Mouse (Mus musculus) 3134 (cell line): ENCODE results near the gene Ndel1.
"Not testable (repeated sequence)": the region's sequence is repeated elsewhere in the genome, so short reads cannot be mapped to it uniquely, and the experiment has no call there.

Source experiments
- DNase-seq: peaks from one replicate; pipeline ENCODE4 v3.0.0-alpha.2; 2011; ENCODE audit warnings: low spot score; ENCODE audit not compliant: insufficient read length; ENCODE audit errors: extremely low read depth

Ndel1 gene

DNA sequence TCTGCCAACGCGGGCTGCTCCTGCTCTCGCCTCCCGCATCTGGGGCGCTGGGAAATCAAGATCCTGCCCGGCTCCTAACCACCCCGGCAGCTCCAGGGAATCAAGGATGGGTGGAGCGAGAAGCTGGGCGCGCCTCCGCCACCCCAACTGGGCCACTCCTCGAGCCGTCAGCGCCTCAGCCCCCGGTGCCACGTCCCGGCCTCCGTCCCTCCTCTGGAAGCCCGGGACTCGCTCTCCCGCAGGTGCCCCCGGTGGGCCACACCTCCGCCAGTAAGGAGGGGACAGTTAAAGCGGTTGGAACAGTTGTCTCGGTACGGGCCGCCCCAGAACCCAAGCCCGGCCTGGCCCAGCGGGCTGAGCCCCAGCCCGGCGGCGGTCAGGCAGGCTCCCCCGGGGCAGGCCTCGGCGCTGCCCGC, 19.2 kb downstream of the Ndel1 start:
- peak; percentile 90 for DNase-seq

DNA sequence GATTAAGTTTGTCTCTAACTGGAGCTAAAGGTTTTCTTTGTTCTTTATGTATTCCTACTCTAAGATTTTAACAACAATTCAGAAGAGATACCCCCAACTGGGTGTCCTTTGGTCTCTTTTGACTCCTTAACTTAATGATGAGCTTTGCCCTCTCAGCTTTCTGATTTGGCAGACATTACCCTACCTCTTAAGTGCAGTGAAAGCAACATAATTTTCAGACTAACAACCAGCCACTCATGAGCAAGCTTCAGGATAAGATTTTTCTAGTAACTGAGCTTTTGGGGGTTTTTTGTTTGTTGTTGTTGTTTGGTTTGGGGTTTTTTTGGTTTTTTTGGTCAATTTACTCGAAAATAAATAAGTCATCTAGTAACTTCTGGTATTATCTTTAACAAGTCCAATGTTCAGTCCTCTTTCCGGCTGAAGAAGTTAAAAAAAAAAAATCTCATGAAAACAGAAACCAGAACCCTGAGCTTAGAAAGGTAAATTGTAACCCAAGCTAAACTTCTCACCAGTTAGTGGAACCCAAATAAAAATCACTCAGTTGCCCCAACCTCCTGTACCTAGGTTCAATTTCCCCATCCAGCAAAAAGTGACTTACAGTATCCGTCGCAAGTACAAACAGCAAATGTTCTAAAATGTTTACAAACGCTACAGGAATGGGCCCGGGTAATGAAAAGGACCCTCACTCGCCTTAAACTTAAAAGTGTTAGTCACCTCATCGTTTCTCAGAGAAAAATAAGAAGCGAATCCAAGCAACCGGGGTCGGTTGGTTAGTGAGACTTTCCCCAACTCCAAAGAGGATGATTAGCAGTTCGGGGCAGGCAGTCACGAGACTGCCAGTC, 19.8 kb downstream of the Ndel1 start:
- no peak for DNase-seq

DNA sequence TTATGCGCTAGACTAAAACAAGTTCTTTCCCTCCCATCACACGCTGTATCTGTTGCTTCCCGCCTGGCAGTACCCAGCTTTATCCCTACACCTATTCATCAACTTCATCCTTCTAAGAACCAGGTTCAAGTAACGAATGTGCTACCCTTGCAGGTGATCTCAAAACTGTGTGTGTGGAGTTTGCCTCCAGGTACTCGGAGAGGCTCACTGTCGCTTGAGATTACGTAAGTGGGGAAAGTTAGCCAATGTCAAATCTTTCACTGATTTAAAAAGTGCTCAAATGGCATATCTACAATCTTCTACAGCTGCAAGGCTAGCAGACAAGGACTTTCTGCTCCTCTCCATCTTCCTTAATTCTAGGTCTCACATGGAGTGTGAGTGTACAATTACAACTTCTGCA, 20.8 kb downstream of the Ndel1 start:
- no peak for DNase-seq

DNA sequence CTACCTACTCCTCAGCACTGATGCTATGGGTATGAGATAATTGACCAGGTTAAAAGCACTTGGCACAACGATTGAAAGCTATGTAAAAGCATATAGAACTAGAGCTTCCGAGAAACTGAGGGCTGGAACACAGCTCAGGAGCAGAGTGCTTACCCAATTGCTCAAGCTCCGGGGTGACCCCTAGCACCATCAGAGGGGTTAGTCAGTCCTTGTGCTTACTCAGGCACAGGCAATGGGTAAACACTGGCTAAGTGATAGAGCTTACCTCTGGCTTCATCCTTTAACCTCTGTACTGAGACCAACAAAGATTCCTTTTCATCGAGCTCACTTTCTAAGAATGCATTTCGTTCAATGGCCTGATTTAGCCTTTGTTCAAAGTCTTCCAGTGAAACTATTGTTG, 32.1 kb downstream of the Ndel1 start:
- DNase-seq: no peak

DNA sequence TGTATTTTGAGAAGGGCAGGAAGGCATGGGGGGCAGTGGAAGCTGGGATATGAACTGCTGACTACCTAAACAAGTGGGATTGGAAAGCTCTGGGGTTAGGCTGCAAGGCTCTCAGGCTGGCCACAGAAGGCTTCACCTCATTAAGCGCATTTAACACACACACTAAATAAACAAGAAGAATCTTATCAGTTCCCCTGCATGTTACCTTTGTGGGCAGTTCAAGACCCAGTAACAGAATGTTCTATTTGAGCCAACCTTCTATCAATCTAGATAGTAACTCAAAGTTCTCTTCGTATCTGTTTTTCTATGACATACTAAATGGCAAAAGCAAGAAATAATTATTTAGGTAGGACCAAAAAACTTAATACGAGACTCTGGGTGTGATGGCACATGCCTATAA, 36.6 kb downstream of the Ndel1 start:
- no peak for DNase-seq

DNA sequence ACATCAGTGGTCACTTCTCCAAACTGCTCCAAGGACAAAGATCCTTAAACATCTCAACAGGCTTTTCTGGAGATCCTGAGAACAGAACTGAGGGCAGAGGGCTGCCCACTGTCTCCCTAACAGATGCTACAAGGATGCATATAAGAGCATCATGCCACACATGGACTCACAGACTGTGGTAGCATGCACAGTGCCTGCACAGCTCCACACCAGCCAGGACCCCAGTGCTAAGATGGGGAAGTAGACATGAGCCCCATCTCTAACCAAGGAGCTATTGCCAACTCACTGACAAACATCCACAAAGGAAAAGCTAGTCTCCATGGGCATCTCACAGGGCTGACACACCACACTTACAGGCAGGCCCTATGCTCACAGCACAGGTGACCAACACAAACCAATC, 38.1 kb downstream of the Ndel1 start:
- no peak for DNase-seq

DNA sequence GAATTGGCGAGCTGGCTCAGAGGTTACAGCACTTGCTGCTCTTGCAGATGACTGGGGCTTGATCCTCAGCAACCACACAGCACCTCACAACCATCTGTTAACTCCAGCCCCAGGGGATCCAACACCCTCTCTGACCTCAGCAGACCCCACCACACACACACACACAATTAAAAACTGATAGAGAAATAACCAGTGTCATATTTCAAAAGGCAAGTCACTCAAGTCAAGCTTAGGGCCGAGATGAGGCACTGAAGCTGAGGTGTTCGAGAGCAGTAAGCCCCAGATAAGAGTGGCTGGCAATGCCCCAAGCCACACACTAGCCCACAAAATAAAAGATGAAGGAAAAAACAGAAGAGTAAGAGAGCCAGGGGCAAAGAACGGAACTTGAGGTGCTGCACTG, 38.9 kb downstream of the Ndel1 start:
- DNase-seq: no peak

DNA sequence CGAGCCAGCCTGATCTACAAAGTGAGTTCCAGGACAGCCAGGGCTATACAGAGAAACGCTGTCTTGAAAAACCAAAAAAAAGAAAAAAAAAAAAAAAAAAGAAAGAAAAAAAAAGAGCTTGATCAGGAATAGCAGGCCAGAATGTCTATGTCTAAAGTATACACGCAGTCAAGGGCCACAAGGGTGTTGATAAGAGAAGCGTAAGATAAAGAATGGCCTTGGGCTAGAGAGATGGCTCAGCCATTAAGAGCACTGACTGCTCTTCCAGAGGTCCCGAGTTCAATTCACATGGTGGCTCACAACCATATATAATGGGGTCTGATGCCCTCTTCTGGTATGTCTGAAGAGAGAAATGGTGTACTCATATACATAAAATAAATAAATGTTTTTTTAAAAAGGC, 40.1 kb downstream of the Ndel1 start:
- DNase-seq: not testable (repeated sequence)

DNA sequence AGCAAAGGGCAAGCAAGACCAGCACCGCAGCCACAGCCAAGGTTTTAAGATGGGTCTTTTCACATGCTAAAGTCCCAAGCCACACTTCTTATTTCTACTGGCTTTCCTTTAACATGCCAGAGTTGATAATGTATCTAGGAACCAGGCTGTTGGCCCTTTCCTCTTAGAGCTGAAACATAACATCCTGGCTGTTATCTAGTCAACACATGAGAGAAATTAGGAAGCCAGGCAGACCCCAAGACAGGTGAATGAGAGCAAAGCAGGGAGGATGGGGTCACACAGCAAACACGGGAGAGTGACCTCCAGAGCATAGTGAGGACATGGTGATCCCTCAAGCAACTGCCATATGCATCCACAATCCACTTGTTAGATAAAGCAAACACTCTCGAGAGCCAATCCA, 44.9 kb downstream of the Ndel1 start:
- no peak for DNase-seq

DNA sequence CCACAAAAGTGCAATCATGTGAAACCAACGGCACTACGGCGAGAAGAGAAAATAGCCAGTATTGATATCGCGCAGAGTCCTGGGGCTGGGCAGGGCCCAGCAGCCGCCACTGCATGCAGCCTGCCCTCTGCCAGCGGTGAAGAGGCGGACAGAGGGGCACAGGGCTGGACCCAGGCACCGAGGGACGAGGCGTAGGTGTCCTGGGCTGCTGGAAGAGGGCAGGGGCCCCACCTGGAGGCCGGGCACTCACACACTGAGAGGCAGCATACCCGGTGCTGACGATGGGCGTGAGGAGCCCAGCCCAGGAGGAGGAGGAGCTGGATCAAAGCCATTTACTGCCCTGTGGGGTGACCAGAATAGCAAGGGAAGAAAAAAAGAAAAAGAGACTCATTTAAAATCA, 49.3 kb downstream of the Ndel1 start:
- DNase-seq: no peak

DNA sequence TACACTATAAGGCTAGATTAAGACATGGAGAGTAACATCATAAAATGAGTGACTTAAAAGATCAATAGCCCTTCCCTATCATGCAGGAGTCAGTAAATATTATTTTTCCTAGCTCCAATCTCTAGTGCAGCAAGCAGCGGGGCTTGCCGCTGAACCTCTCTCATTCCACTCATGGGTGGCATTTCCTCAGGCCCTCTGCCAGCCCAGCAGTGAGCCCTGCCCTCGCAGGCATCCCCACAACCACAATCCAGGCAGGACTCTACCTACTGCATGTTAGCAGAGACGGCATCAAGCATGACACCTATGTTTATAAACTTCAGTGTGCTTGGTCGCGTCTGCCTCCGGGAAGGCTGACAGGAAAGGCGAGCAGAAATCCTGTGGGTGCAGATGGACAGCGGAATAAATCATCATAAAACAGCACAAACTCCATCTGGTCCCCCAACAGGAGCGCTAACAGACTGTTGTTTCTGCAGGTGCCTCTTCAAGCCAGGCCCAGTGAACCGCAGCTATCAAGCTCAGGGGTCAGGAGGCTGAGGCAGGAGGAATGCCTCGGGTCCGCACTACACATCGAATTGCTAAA, 52.3 kb downstream of the Ndel1 start:
- no peak for DNase-seq

DNA sequence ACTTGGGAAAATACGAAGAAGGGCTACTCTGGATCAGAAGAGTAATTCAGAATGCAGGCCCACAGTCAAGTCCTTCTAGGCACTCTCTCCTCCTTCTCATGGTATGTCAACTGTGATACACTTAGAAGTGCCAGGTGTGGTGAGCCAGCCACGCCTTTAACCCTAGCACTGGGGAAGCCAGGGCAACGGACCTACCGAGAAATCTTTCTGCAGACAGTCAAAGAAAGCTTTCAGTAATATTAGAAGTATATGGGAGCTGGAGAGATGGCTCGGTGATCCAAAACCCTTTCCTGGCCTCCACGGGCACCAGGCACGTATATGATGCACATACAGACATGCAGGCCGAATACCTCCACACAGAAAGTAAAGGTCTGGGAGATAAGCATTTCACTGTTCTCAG, 53.2 kb downstream of the Ndel1 start:
- no peak for DNase-seq

DNA sequence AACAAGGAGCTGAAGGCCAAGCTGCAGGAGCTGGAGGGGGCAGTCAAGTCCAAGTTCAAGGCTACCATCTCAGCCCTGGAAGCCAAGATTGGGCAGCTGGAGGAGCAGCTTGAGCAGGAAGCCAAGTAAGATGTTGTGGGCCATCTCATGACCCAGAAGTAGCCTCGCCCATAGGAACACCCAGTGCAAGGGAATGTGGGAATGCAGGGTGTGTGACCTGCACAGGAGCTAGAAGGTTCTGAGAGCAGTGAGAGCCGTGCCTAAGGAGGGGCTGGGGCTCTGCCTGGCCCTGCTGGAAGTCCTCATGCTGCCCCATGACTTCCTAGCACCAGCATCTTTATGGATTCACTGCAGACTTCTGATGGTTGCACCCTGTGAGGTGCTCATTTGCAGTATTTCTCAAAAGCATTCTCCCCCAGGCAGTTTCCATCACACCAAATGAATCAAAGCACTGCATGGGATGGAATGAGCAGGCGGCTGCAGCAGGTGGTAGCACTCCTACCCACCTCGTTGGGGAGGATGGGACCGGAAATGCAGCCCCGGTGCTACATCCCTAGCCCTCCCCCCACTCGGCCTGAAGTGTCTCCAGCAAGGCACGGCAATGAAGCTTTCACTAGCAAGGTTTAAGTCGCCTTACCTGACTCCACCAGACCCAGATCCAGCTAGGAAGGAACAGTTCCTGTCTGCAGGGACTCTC, 59.6 kb downstream of the Ndel1 start:
- DNase-seq: no peak

DNA sequence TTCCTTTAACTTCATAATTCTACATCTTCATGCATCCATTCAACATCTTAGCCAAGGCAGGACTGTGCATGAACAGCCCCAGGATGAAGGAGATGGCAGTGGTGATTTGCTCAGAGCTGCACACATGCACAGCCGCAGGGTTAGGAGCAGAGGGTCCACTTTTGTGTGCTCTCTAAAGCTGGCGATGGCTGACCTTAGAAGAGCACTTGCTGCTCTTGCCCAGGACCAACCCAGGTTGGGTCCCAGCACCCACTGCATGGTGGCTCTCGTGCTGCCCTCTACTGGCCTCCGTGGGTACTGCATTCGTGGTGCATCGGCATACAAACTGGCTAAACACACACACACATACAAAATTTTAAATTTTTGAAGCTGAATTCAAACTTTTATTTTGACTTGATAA, 63.9 kb downstream of the Ndel1 start:
- DNase-seq: peak; percentile 44

DNA sequence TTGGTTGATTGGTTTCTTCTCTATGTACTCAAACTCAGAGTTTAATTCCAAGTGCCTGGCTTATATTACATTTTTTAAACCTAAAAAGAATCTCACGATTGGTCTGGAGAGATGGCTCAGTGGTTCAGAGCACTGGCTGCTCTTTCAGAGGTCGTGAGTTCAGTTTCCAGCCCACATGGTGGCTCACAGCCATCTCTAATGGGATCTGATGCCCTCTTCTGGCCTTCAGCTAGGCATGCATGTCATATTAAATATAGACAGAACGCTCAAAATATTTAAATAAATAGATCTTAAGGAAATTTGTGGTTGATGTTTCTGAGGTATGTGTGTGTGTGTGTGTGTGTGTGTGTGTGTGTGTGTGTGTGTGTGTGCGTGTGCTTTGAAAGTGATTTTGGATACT, 66.5 kb downstream of the Ndel1 start:
- no peak for DNase-seq

DNA sequence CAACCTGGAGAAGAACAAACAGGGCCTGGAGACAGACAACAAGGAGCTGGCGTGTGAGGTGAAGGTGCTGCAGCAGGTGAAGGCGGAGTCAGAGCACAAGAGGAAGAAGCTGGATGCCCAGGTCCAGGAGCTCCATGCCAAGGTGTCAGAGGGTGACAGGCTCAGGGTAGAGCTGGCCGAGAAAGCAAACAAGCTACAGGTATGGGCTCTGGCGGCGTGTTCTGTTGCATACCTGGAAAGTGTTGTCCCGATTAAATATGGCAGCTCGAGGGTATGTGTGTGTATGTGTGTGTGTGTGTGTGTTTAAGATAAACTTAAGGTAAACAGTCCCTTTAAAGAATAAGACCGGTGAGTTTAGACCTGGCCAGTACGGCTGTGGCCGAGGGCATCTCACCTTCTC, 73.4 kb downstream of the Ndel1 start:
- DNase-seq: no peak

DNA sequence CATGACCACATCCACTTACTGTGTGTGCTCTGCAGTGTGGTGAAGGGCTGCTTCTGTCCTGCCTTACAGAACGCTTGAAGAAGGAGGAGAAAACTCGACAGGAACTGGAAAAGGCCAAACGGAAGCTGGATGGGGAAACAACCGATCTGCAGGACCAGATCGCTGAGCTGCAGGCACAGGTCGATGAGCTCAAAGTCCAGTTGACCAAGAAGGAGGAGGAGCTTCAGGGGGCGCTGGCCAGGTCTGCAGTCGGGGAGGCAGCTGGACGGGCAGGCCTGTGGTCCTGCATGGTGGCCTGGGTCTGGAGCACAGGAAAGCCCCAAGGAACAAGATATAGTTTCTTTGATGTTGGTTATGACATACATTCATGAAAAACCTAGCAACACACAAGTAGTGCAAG, 79.9 kb downstream of the Ndel1 start:
- no peak for DNase-seq

DNA sequence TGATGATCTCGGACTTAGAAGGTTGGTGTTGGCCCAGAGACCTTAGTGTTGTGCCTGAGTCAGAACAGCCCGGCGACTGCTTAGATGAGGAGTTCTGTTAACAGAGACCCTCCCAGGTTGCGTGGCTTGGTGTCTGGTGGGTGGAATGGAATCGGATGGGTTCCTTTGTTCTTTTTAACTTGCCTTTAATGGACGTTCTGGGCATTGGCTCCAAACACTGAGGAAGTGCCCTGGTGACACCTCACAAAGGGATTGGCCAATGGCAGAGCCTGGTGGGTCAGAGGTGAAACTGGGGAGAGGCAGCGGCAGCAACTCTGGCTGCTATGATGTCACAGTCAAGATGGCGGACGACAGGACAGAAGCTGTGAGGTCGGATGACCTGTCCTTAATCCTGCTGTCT, 80.9 kb downstream of the Ndel1 start:
- no peak for DNase-seq

DNA sequence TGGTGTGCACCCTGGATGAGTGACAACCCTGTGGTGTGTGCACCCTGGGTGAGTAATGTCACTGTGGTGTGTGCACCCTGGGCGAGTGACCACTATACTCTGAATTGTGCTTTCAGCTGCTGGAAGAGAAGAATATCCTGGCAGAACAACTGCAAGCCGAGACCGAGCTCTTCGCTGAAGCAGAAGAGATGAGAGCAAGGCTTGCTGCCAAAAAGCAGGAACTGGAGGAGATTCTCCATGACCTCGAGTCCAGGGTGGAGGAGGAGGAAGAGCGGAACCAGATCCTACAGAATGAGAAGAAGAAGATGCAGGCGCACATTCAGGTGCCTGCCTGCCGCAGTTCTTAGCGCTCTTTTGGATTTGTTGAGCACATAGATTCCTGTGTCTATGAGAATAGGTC, 84.4 kb downstream of the Ndel1 start:
- DNase-seq: no peak

DNA sequence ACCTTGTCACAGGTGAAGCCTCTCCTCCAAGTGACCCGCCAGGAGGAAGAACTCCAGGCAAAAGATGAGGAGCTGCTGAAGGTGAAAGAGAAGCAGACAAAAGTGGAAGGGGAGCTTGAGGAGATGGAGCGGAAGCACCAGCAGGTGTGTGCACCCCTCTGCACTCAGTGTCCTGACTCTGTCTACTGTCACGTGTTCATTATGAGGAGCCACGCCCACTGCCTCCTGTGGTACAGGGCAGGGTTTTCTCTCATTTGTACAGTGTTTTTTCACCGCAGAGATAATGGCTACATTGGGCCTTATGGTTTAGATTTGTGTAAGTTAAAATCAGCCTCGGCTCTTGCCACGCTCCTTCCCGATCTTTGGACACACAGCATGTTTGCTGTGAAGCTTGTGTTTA, 85.8 kb downstream of the Ndel1 start:
- DNase-seq: no peak

DNA sequence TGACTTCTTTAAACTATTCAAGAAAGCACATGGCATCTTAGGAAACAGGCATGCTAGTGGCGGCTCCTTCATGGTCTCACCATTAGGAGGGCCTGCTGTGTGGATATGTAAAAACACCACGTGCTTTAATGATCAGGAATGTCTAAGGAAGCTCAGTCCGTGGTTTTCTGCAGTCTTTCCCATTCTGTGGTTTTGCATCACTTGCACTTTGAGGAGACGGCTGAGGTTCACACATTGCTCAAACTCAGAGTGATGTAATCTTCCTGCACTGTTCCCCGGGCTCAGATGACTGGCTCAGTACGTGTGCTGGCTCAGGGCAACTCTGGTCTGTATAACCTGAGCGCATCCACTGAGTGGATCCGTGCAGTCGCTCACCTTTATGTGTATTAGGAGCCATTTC, 89.3 kb downstream of the Ndel1 start:
- no peak for DNase-seq
